Mouse (Mus musculus) bone marrow, adult 2 months (tissue): ENCODE data around the gene Coq8a.

Source experiments
- CTCF ChIP-seq: fragments of 200-500 bp; IDR thresholded peaks from 2 replicates; pipeline ENCODE4 v1.5.1; 2011; ENCODE audit warnings: low read length, control low read depth; ENCODE audit not compliant: control insufficient read depth, insufficient read depth
- POLR2A ChIP-seq: fragments of 200-500 bp; IDR thresholded peaks from 2 replicates; pipeline ENCODE4 v1.6.1; 2011; ENCODE audit warnings: low read depth, mild to moderate bottlenecking, control low read depth, low read length, borderline replicate concordance; ENCODE audit not compliant: control insufficient read depth

- TF ChIP-seq CTCF, result no peak
- TF ChIP-seq POLR2A, result no peak
Observed at GRCm38 (mm10) chr1:180168294-180168693, 31.1 kb downstream of the Coq8a start.
